Mouse (Mus musculus): ENCODE data around the gene Brat1.
"Not testable (repeated sequence)": the region's sequence is repeated elsewhere in the genome, so short reads cannot be mapped to it uniquely, and the experiment has no call there.

Gene Brat1

DNA sequence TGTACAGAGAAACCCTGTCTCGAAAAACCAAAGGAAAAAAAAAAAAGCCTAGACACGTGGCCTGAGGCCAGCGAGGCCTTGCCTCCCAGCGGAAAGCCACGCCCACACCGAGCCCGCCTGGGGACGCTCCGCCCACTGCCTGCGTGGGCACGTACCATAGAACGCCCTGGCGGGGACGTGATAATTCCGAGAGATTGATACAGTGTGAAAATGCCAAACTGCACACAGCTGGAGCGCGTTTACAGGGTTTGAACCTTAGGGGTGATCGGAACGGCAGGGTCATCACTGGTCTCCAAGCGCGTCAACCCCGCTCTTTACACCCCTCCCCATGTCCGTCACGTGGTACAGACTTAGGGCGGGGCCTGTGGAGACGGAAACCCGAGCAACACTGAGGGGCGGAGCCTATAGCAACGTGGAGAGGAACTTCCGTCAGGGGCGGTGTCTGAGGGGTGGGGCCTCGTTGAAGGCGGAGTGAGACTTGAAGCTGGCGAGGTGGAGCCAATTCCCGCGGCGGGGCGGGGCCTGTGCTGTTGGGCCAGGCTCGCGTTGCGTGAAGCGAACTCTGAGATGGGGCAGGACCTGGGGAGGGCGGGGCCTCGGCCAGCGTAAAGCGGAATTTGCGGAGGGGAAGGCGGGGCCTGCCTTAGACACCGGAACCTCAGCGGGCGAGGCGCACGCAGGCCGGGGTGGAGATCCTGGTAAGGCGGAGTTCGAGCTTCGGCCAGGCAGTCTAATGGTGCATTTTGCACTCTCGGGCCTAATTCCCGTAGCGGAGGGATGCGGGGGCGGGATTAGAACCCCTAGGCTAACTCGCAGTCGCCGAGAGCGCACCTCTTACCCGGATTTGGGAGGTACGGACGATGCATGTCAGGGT is at the start of gene Brat1:
TSS of gene Brat1 (plus strand) at position 634 of the 874 bp plus-strand sequence.
- DNase-seq (ENCODE audit: low read depth) = peak; percentile 100

DNA sequence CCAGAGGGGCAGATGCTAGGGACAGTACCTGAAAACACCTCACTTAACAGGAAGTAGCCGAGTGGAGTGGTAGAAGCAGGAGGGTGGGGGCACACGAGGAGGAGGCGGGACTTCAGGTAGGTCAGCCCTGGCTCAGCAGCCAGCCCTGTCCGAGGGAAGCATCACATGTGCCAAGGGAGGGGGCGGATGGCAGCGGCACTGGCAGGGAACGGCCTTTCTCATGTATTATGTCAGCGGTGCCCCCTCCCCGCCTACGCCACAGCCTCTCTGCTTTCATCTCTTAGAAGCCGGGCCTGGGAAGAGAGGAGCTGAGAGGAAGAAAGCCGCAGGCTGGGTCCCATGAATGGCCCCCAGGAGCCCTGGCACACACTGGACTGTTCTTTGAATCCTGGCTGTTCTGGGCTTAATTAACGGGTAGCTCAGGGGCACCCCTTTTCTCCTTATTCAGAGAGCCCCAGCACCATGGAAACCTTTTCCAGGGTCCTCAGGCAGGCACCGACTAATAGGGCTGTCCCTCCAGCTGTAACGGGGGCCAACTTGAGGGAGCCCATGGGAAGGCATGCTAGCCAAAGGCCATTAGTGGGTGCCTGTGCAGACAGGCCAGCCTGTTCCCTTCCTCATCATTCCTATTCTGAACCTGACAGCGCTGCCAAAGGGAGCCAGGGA is 45.1 kb upstream of the Brat1 start:
- no peak for DNase-seq (ENCODE audit: low read depth)

DNA sequence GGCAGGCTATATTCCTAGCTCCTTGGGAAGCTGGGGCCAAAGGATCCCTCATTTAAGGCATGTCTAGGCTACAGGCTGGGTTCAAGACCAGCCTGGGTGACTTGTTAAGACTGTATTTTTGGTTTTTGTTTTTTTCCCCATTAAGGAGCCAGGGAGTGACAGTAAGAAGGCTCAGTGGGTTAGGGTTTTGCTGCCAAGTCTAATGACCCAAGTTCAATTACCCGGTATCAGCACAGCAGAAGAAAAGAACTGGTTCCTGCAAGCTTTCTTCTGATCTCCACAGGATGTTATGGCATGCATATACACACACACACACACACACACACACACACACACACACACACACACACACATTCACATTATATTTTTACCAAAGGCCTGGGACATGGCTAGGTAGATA is 44.4 kb upstream of the Brat1 start:
- no peak for DNase-seq (ENCODE audit: low read depth)

DNA sequence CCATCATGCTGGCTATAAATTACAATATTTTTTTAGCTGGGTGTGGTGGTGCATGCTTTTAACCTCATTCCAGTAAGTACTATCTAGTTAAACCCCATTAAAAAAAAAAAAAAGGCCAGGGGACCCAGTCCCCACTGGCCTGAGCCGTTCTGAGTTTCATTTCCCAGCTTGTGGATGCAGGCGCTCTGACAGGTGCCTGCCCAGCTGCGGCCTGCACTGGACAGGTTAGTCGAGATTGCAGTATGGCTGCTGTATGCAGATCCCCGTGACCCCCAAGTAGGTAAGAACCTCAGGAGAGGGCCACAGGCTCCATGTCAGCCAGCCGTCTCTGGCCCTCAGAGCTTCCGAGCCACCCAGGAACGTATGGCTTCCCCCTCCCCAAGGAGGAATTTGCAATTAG is 43.4 kb upstream of the Brat1 start:
- no peak for DNase-seq (ENCODE audit: low read depth)

DNA sequence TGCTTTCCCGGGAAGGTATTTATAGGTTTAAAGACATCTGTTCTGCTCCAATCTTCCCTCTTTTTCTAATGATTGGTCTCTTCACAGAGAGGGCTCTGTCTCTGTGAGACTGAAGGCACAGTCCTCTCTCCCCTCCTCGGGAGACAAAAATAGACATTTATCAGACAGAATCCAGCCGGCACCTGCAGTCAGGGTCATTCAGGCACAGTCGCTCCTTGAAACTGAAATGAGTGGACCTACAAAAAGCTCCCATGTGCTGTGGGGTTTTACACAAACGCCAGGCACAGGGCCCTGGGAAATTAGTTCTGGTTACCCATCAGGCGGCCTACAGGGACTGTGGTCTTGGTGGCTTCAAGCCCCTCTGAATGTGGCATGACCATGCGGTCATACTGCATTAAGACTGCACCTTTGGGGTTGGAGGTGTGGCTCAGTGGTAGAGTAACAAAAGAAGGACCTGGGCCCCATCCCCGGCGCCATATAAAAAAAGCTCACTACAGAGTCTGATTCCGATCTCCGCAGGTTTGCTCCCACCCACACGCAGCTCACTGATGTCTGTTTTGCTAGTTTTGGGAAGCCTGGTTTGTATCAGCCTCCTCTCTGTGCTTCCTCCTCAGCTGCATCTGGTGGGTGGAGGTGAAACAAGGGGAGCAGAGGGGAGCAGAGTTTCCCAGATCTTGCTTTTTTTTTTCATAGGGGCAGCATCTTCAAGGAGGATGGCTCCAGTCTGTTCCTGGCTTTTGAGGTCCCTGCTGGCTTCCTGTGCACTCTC is 42.8 kb upstream of the Brat1 start:
- no peak for DNase-seq (ENCODE audit: low read depth)

DNA sequence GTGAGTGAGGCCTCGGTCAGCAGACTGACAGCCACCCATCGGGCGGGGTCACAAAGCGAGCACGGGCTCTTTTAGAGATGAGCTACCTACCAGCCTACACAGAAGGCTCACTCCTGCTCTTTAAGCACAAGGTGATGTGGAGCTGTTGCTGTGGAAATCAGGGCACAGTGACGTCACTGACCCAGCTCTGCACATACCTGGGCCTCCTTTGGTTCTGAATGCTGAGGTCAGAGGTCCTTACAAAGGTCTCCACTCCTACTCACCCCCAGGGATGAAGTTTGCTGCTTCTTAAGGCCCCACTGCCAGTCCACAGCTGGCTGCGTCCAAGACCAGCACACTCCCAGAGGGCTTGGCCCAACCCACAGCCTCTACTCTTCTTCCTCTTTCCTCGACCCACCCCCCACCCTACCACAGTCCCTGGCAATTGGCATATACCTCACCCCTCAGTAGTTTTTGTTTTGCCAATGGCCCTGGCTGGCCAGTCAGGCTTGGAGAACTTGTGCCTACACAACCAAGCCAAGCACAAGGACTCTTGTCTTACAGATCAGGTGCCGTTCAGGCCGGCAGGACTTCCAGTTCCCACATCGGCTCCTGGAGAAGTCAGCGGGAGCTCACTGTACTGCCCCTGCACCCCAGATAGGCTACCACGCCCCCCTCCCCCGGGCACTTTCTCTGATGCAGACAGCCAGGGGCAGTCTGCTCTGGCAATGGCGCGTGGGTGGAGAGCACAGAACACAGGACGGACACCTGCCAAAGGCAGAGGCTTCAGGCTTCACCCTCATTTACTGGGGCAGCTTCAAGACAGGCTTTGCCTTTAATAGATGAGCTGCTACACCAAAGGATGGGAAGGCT is 41.8 kb upstream of the Brat1 start:
- no peak for DNase-seq (ENCODE audit: low read depth)

DNA sequence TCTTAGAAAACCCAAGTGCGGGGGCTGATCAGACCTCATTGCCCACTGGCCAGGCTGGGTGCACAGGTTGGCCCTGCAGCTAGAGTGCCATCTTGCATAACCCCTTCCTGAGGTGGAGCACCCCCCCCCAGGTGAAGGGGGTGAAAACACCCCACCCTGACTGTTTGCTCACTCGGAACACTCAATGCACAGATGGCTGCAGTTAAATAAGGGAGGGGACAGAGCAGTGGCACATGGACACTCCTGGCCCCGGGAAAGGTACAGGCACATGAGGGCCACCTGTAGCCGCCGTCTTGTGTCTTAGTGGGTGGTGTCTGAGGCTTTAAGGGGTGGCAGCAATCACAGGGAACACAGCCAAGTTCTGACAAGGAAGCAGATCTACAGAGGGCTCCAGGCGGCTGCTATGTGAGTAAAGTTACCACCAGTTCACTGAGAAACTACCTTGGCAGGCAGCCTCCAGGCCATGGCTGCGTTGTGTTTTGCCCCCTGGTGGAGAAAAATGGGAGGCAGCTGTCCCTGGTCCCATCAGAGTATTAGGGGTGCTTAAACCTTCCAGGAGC is 41.1 kb upstream of the Brat1 start:
- no peak for DNase-seq (ENCODE audit: low read depth)

DNA sequence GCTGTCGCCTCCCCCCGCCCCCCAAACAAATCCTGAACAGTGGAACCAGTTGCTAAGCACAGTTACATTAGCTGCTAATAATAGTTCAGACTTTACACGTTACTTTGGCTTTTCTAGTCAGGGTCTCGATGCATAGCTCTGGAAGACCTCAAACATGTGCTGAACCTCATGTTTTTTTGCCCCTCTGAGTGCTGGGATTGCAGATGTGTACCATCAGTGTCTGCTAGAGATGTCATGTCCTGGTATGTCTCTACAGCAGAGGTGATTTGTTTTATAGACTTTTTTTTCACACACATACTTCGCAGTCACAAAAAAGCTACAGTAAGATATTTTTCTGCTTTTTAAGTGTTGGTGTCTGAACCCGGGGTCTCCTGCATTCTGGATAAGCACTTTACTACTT is 32.7 kb upstream of the Brat1 start:
- no peak for DNase-seq (ENCODE audit: low read depth)

DNA sequence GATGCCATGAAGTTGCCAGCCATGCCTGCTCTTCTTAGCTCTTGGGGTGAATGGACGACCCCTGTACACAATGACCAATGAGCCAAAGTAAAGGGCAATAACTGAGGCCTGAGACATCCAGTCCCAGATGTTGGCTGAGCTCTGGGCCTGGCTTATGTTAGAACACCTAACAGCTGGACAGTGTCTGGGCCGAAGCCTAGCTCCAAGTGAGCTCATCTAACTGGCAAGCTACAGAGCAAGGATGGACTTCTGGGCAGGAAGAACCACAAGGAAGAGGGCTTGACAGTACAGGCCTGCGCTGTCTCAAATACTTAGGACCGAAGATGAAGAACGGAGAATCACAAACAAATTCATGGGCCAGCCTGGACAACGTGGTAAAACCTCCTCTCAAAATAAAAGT is 32.2 kb upstream of the Brat1 start:
- DNase-seq (ENCODE audit: low read depth) = not testable (repeated sequence)

DNA sequence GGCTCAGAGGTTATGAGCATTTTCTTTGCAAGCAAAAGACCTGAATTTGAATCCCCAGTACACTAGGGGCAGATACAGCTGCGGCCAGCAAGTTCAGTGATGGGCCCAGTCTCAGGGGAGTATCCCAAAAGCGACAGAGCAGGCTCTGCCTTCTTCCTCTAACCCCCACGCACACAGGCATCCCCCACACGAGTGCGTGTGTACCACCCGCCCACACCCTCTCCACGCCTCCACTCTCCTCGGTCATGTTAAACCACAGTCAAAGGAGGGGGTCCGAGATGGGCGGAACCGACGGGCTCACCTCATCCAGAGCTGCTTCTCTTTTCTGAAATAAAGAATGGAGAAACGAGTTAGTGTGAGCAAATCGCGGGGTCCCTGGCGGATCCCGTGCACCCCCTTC is 30.8 kb upstream of the Brat1 start:
- no peak for DNase-seq (ENCODE audit: low read depth)

DNA sequence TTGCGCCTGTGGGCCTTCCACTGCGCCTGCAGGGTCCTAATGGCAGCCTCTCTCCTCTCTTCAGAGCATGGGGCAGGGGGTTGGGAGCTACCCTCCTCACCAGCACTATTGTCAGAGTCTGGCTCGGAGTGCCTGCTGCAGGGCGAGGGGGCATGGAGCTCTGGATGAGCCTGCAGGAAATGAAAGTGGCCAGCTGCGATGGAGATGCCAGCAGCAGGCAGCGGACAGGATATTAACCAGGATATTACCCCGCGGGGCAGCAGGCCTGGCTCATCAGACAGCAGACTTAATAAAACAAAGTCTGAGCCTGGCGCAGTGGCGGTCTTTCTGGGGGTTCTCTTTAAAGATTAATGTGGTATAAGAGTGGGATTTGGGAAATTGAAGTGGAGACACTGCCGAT is 29.7 kb upstream of the Brat1 start:
- no peak for DNase-seq (ENCODE audit: low read depth)

DNA sequence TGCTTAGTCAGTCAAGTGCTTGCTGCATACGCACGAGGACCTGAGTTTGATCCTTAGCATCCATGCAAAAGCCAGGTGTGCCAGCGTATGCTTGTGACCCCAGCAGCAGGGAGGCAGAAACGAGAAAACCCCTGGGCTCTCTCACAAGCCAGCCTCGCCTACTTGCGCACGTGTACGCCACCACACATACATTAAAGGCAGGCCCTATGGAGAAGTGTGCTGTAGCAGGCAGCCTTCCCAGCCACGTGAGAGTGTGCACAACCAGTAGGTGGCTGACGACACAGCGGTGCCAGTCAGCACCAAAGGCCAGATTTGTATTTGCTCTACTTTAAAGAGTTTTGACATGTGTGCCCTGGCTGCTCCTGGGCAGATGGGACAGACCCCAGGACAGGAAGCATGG is 29.2 kb upstream of the Brat1 start:
- DNase-seq (ENCODE audit: low read depth) = no peak

DNA sequence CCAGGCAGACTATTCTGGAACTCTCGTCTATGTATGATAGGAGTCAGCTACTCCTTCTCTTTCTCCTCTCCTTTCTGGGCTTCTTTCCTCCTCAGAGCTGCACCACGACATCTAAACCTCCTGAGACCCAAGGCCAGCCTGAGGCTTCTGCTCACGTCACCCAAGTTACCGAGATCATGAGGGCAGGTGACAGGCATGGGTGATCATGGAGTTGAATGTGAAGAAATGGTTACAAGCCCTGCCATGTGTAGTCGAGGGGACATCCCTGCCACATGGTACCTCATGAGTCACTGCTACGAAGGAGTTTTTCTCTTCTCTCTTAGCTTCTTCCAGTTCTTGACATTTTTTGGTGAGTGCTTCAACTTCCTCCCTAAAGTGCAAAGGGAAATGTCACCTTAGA is 27.7 kb upstream of the Brat1 start:
- no peak for DNase-seq (ENCODE audit: low read depth)

DNA sequence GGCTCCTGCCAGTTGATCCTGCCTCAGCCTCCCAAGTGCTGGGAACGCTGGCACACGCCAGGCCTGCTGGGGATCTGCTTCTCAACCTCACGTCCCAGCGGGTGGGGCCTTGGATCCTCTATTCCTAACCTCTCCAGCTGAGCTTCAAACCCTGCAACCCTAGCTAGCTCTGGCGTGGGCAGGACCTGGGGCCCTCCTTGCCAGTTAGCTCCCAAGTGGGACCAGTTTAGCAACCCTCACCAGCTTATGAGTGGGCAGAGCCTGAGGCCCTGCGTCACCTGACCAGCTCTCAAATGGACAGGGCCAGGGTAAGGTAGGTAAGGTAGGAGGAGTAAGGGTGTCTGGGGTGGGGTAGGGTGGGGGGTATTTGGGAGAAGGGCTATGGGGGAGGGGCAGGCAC is 24.8 kb upstream of the Brat1 start:
- no peak for DNase-seq (ENCODE audit: low read depth)

DNA sequence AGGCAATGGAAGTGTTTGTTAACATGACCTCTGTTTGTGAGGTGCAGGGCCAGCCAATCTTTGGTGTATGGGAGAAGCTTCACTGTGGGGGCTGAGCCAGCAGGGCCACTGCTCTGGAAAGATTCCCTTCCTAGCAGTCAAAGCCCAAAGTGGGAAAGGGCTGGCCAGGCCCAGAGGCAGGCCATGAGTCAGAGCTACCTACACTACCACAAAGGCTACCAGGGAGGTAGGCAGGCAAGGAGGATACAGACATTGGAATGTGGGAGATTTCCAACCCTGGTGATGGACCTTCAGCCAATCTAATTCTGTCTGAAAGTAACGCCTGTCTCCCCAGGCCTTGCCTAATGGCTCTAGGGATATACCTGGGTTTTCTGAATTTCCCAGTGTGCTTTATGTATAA is 23.9 kb upstream of the Brat1 start:
- DNase-seq (ENCODE audit: low read depth) = no peak

DNA sequence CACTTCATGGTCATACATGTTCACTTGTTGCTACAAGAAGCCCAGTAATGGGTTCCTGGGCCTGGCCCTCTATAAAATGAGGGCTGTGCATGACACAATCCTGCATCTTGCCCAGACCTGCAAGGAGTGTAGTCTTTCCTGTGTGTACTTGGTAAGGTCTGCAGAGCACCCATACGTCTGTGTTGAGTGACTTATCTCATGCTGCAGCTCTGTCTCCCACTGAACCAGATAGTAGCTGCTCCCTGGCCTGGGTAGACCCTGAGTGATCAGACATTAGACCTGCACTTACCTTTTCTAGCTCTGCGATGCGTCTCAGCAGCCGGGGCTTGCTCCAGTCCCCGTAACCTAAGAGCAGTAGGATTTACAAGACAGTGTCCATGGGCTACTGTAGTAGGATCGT is 22.7 kb upstream of the Brat1 start:
- no peak for DNase-seq (ENCODE audit: low read depth)

DNA sequence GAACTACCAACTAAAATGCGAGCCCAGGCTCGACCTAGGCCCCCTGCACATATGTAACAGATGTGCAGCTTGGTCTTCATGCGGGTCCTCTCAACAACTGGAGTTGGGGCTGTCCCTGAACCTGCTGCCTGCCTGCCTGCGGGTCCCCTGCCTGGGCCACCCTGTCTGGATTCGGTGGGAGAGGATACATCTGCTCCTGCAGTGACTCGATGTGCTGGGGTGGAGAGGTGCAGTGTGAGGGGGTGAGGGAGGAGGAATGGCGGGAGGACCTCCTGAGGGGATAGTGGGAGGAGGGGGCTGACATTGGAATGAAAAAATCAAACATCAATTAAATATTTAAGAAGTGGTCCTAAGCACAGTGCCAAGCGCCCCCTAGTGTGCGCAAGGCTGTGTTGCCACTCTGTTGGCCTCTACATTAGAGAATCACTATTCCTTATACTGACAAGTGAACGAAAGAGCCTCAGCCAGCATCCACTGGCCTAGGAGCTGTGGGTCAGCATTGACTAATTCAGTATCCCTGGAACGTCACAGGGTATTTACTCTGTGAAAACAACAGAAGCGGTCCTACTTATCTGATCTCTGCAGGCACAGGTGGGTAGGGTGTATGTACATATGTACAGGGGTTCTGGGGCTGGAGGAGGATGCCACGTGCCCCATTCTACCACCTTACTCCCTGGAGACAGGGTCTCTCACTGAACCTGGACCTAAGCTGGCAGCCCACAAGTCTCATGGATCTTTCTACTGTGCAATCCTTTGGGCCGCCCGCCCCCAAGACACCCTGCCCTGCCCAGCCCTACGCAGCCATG is 20.3 kb upstream of the Brat1 start:
- peak; percentile 28 for DNase-seq (ENCODE audit: low read depth)

DNA sequence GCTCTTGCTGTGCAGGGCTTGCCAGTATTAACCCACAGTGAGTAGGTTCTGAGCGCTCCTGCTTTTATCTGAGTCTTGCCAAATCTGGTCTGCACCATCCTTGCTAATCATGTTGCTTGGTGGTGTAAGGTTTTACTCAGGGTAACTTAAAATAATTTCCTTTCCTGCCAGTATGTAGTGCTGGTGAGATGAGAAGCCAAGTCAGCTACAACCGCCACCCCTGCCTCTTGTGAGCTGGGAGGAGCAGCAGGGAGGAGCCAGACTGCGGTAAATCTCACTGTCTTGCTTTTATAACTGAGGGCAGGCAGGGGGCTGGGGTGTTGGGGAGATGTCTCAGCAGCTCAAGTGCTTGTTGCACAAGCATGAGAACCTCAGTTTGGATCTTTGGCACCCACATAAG is 16.4 kb upstream of the Brat1 start:
- DNase-seq (ENCODE audit: low read depth) = no peak

DNA sequence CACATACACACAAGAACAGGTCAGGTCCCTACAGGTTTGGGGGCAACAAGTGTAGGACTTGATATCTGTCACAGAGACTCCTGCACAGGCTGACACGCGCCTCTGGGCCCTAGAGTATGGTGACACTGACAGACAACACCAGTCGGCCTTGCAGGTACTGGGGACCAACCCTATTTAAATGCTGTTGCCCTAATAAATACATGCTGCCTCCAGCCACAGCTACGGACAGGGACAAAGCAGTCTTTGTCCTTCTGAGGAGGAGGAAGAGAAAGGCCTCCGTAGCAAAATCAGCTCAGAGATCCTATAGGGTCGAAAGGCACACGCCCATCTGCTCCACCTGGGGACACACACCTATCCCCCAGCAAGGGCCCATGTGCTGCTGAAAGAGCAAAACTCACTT is 8.8 kb upstream of the Brat1 start:
- no peak for DNase-seq (ENCODE audit: low read depth)

DNA sequence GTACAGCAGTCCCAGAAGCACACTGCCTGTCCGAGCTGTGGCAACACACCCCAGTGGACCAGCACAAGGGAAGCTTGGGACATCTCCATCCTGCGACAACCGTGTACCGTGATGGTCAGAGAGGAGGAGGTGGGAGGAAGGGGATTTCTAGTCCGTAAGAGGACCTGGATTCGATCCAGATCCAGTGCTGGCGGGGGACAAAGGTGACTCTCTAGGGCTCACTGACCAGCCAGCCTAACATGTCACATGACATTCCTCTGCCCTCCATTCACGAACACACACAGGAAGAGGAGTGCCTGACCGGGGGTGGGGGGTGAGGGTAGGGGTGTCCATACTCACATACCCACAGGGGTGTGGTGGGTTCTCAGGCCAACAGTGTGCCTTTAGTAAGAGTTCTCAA is 5.0 kb upstream of the Brat1 start:
- no peak for DNase-seq (ENCODE audit: low read depth)

DNA sequence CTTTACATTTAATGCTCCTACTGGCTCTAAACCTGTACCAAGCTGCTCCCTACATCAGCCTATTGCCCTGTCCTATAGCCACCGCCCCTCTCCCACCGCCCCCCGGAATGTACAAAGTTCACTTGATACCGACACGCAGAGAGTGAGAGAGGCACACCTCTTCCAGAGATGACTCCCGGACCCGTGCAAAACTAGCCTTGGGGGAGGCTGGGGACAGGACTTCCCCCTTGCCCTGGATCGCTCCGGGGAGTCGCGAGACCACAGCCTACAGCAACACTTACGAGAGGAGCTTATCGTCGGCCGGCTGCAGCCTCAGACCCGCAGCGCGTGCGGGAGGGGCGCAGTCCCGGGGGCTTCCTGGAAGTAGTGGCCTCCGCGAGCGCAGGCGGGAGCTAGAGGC is 3.1 kb upstream of the Brat1 start:
- no peak for DNase-seq (ENCODE audit: low read depth)
